Comparison of ENCODE assay signal across 8 mouse cellular contexts in the genomic region with DNA sequence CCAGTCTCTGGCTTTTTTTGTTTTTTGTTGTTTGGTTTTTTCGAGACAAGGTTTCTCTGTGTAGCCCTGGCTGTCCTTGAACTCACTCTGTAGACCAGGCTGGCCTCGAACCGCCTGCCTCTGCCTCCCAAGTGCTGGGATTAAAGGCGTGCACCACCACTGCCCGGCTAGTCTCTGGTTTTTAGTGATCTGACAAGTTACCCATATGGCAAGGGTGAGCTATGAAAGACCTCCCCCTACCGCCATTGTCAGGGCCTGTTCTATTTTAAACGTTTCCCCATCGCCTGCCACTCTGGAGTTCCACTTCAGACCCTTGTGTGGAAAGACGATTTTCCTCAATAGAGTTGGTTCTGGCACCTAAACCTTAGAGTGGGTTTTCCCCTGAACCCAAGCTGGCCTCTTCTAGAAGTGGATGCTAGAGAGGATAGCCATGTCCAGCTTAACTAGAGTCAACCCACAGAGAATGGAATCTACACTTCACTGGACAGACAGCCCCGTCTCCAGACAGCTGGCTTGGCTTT. TPM values are rescaled to one million over a fixed set of nuclear protein-coding genes. Genes with fewer than 3 reads are reported as not detected.
DNase-seq lines count a peak whose midpoint lies in the region; ATAC-seq lines count a peak whose summit lies in the region.

No protein-coding gene starts in this region.

- 44% methylated on average over 10 of the region's 10 CpGs for WGBS in limb, embryonic 11.5 days
- WGBS in neural tube, embryonic 14.5 days, result 44% methylated on average over 10 of the region's 10 CpGs

- H3K4me2 ChIP-seq in limb, embryonic 11.5 days (ENCODE audit: low read depth, severe bottlenecking), result peak overlapping the region; percentile 52
- H3K4me2 ChIP-seq in neural tube, embryonic 14.5 days (ENCODE audit: low read depth, low read length), result peak overlapping the region; percentile 73

- H3K9me3 ChIP-seq in limb, embryonic 11.5 days (ENCODE audit: control insufficient read depth, low read length), result no peaks in the 10 kb centered on the region
- H3K9me3 ChIP-seq in neural tube, embryonic 14.5 days (ENCODE audit: control insufficient read depth, low read length), result no peaks in the 10 kb centered on the region

- H3K27ac ChIP-seq in limb, embryonic 11.5 days (replicated peaks; ENCODE audit: low read depth, low read length), result no peak overlapping the region
- H3K27ac ChIP-seq in neural tube, embryonic 14.5 days (ENCODE audit: low read depth, low read length), result no peak overlapping the region

- ATAC-seq in limb, embryonic 11.5 days (ENCODE audit: insufficient number of reproducible peaks, low FRiP score, low TSS enrichment, low read depth), result no peak
- no peak for ATAC-seq in neural tube, embryonic 14.5 days (ENCODE audit: low read depth)

- peak overlapping the region; percentile 98 for H3K4me3 ChIP-seq in limb, embryonic 11.5 days (ENCODE audit: low read depth, low read length)
- peak overlapping the region; percentile 62 for H3K4me3 ChIP-seq in neural tube, embryonic 14.5 days (ENCODE audit: low read depth, low read length)

- intact Hi-C loops in left cerebral cortex, postnatal 14 days (cut with DNase I), result no loop called here

- H3K36me3 ChIP-seq in limb, embryonic 11.5 days (ENCODE audit: control insufficient read depth, insufficient read depth, low read length), result no peaks in the 10 kb centered on the region
- H3K36me3 ChIP-seq in neural tube, embryonic 14.5 days (ENCODE audit: control insufficient read depth, insufficient read depth, low read length), result no peaks in the 10 kb centered on the region

- peak; percentile 59 for DNase-seq in cerebellum, adult 9-10 months
- DNase-seq in cerebellum, adult 9-11 months, result no peak
- peak; percentile 20 for DNase-seq in thymus, postnatal 4 days
- no peak for DNase-seq in thymus, adult 18-20 months
- DNase-seq in limb, embryonic 11.5 days (ENCODE audit: low spot score), result no peak
- no peak for DNase-seq in ovary, postnatal 10 days (ENCODE audit: low spot score)
- DNase-seq in left cerebral cortex, postnatal 14 days (ENCODE audit: low spot score in 2 of 2), result no peak

- H3K4me1 ChIP-seq in limb, embryonic 11.5 days (ENCODE audit: control insufficient read depth, insufficient read depth, low read length), result peaks cover 6% of the 10 kb centered on the region
- H3K4me1 ChIP-seq in neural tube, embryonic 14.5 days (ENCODE audit: control insufficient read depth, insufficient read depth, low read length), result peaks cover 21% of the 10 kb centered on the region

- H3K27me3 ChIP-seq in limb, embryonic 11.5 days (ENCODE audit: control insufficient read depth, insufficient read depth, low read length), result no peaks in the 10 kb centered on the region
- H3K27me3 ChIP-seq in neural tube, embryonic 14.5 days (ENCODE audit: control insufficient read depth, insufficient read depth, low read length), result no peaks in the 10 kb centered on the region

- H3K9ac ChIP-seq in limb, embryonic 11.5 days (ENCODE audit: low read length), result no peak overlapping the region
- peak overlapping the region; percentile 76 for H3K9ac ChIP-seq in neural tube, embryonic 14.5 days (replicated peaks; ENCODE audit: low read depth, low read length)

RNA-seq across cellular contexts. Expression of a gene that starts 4.1 kb away (rescaled TPM):
- polyA plus RNA-seq in limb, embryonic 11.5 days (2014; fragmentation: Nextera tagmentation; extraction: Ambion mirVana), result 88.3 and 92.5 TPM in 2 replicates
- 78.9 and 79.3 TPM in 2 replicates for polyA plus RNA-seq in neural tube, embryonic 14.5 days (2014; fragmentation: Nextera tagmentation; extraction: Ambion mirVana)
- total RNA-seq in left cerebral cortex, postnatal 14 days (2021), result 10 to 100 TPM; 20.5 to 21.4 TPM

RNA-seq across cellular contexts. Expression of a gene that starts 17.9 kb away (rescaled TPM):
- 0.28 and 0.51 TPM in 2 replicates for polyA plus RNA-seq in limb, embryonic 11.5 days (2014; fragmentation: Nextera tagmentation; extraction: Ambion mirVana)
- 115 and 129 TPM in 2 replicates for polyA plus RNA-seq in neural tube, embryonic 14.5 days (2014; fragmentation: Nextera tagmentation; extraction: Ambion mirVana)
- total RNA-seq in left cerebral cortex, postnatal 14 days (2021), result 10 to 100 TPM; 83.4 to 91.7 TPM

RNA-seq across cellular contexts. Expression of a gene that starts 22.6 kb away (rescaled TPM):
- 0.16 and 0.45 TPM in 2 replicates for polyA plus RNA-seq in limb, embryonic 11.5 days (2014; fragmentation: Nextera tagmentation; extraction: Ambion mirVana)
- 0.20 and 0.21 TPM in 2 replicates for polyA plus RNA-seq in neural tube, embryonic 14.5 days (2014; fragmentation: Nextera tagmentation; extraction: Ambion mirVana)
- under 1 TPM; 0.51 to 0.72 TPM for total RNA-seq in left cerebral cortex, postnatal 14 days (2021)

RNA-seq across cellular contexts. Expression of a gene that starts 52.0 kb away (rescaled TPM):
- 9.5 and 9.6 TPM in 2 replicates for polyA plus RNA-seq in limb, embryonic 11.5 days (2014; fragmentation: Nextera tagmentation; extraction: Ambion mirVana)
- polyA plus RNA-seq in neural tube, embryonic 14.5 days (2014; fragmentation: Nextera tagmentation; extraction: Ambion mirVana), result 16.2 and 18.8 TPM in 2 replicates
- total RNA-seq in left cerebral cortex, postnatal 14 days (2021), result 10 to 100 TPM; 18.8 to 18.9 TPM

Comparison
In these comparisons a context has a peak if more than half of its experiments do, and no peak if none do; other contexts are left out.
1. DNase-seq: peak in cerebellum, adult 9-10 months (single experiment) and thymus, postnatal 4 days (single experiment); none in cerebellum, adult 9-11 months (single experiment), thymus, adult 18-20 months (0 of 2), limb, embryonic 11.5 days (single experiment), ovary, postnatal 10 days (single experiment) and left cerebral cortex, postnatal 14 days (0 of 2).
2. RNA of a gene that starts 17.9 kb away (polyA plus RNA-seq): 115 to 129 TPM in neural tube, embryonic 14.5 days; 0.28 to 0.51 TPM in limb, embryonic 11.5 days; every median in the first group is over 10 times any median in the second.